Mouse (Mus musculus) lung, embryonic 14.5 days (tissue): ENCODE measurements around the gene Olfr645. TPM values are rescaled to one million over a fixed set of nuclear protein-coding genes. Genes with fewer than 3 reads are reported as not detected.

Experiments
- ATAC-seq: fragments of 200-750 bp; cut with Nextera tagmentation; 2 replicates; pipeline ENCODE4 v1.8.0; 2017; ENCODE audit warnings: mild to moderate bottlenecking, moderate TSS enrichment, moderate library complexity; ENCODE audit not compliant: insufficient read depth
- DNase-seq: peaks from one replicate; pipeline ENCODE4 v3.0.0-alpha.2; 2015
- H3K27ac ChIP-seq: fragments of 300-500 bp; sonication (generic); 2 replicates; pipeline ENCODE4 v1.5.1; 2014; ENCODE audit warnings: low read depth, mild to moderate bottlenecking, moderate library complexity
- H3K27me3 ChIP-seq: fragments of 300-500 bp; sonication (generic); 2 replicates; pipeline ENCODE4 v1.6.1; 2014; ENCODE audit warnings: low read length, control low read depth; ENCODE audit not compliant: insufficient read depth
- H3K36me3 ChIP-seq: fragments of 300-500 bp; sonication (generic); 2 replicates; pipeline ENCODE4 v1.6.1; 2014; ENCODE audit warnings: control low read depth; ENCODE audit not compliant: insufficient read depth
- H3K4me1 ChIP-seq: fragments of 300-500 bp; sonication (generic); 2 replicates; pipeline ENCODE4 v1.6.1; 2014; ENCODE audit warnings: antibody characterized with exemption, control low read depth; ENCODE audit not compliant: insufficient read depth
- H3K4me2 ChIP-seq: fragments of 300-500 bp; sonication (generic); 2 replicates; pipeline ENCODE4 v1.6.1; 2014; ENCODE audit warnings: mild to moderate bottlenecking
- H3K4me3 ChIP-seq: fragments of 300-500 bp; sonication (generic); 2 replicates; pipeline ENCODE4 v1.5.1; 2014; ENCODE audit warnings: low read depth, low read length
- H3K9ac ChIP-seq: fragments of 300-500 bp; sonication (generic); 2 replicates; pipeline ENCODE4 v1.6.1; 2014
- H3K9me3 ChIP-seq: fragments of 300-500 bp; sonication (generic); 2 replicates; pipeline ENCODE4 v1.6.1; 2016; ENCODE audit warnings: low read depth, low read length, control low read depth
- CTCF ChIP-seq: IDR thresholded peaks from 2 replicates; pipeline ENCODE4 v1.5.1; 2016; ENCODE audit warnings: antibody characterized with exemption, low read depth
- WGBS: fragments of 180-500 bp; shearing (Covaris S2); extraction: QIAGEN DNeasy Blood & Tissue Kit; methylation state at CpG from one replicate; pipeline ENCODE4 v1.1.7; 2014; 5-methylcytosine and 5-hydroxymethylcytosine counted together
- polyA plus RNA-seq: library from polyadenylated mRNA; unstranded; fragments of >200 nt; fragmentation: Nextera tagmentation; extraction: Ambion mirVana; gene quantifications from 2 replicates; pipeline ENCODE4 v1.2.1, GENCODE M21; 2014

The Olfr645 gene
- polyA plus RNA-seq: not detected in 2 replicates

GRCm38 (mm10) chr7:104085365-104085764 lies at the start of gene Olfr645:
Olfr645 (minus strand) TSS chr7:104085465.
- no peak for ATAC-seq
- H3K9me3 ChIP-seq: no peaks in the 10 kb centered on the region

GRCm38 (mm10) chr7:104129726-104130125 lies 44.5 kb upstream of the Olfr645 start, which contains the start of gene Ubqln5:
Ubqln5 (minus strand) TSS chr7:104129826.
- H3K4me1 ChIP-seq: no peaks in the 10 kb centered on the region
- no peak within 1 kb of the TSS for H3K9ac ChIP-seq
- no peaks in the 10 kb centered on the region for H3K9me3 ChIP-seq
- WGBS: 90% methylated on average over 5 of the region's 5 CpGs
- TF ChIP-seq CTCF: no peak
- no peak within 1 kb of the TSS for H3K4me3 ChIP-seq
- no peak for DNase-seq
- H3K4me2 ChIP-seq: no peak within 1 kb of the TSS
- no peak for ATAC-seq
- H3K36me3 ChIP-seq: no peaks in the 10 kb centered on the region
- no peak within 1 kb of the TSS for H3K27ac ChIP-seq
- no peaks in the 10 kb centered on the region for H3K27me3 ChIP-seq

More at GRCm38 (mm10) chr7:104085365-104085764, at the start of gene Olfr645:
- H3K4me2 ChIP-seq: no peak within 1 kb of the TSS
- H3K9ac ChIP-seq: no peak within 1 kb of the TSS
- DNase-seq: no peak
- 71% methylated on average over 1 of the region's 1 CpGs for WGBS
- no peak for TF ChIP-seq CTCF
- no peaks in the 10 kb centered on the region for H3K36me3 ChIP-seq
- H3K27ac ChIP-seq: no peak within 1 kb of the TSS
- H3K27me3 ChIP-seq: no peaks in the 10 kb centered on the region
- no peak within 1 kb of the TSS for H3K4me3 ChIP-seq
- H3K4me1 ChIP-seq: no peaks in the 10 kb centered on the region

- no peaks in the 10 kb centered on the region for H3K9me3 ChIP-seq
- H3K27ac ChIP-seq: no peak within 1 kb of the TSS
- DNase-seq: no peak
- H3K27me3 ChIP-seq: no peaks in the 10 kb centered on the region
- TF ChIP-seq CTCF: no peak
- no peaks in the 10 kb centered on the region for H3K36me3 ChIP-seq
- no peak for ATAC-seq
- no peak within 1 kb of the TSS for H3K4me3 ChIP-seq
- H3K4me2 ChIP-seq: no peak within 1 kb of the TSS
- no peaks in the 10 kb centered on the region for H3K4me1 ChIP-seq
- H3K9ac ChIP-seq: no peak within 1 kb of the TSS
Observed at GRCm38 (mm10) chr7:104104757-104104972, 19.4 kb upstream of the Olfr645 start, which contains the start of gene Olfr646. Olfr646 (plus strand) TSS chr7:104104873.

- H3K9me3 ChIP-seq: no peaks in the 10 kb centered on the region
- 67% methylated on average over 4 of the region's 4 CpGs for WGBS
- ATAC-seq (no peak), DNase-seq (no peak)
- H3K4me3 ChIP-seq: no peak overlapping the region
- H3K9ac ChIP-seq: no peak overlapping the region
- no peak overlapping the region for H3K4me2 ChIP-seq
- H3K27ac ChIP-seq: no peak overlapping the region
- no peaks in the 10 kb centered on the region for H3K36me3 ChIP-seq
- H3K4me1 ChIP-seq: no peaks in the 10 kb centered on the region
- no peaks in the 10 kb centered on the region for H3K27me3 ChIP-seq
- no peak for TF ChIP-seq CTCF
Observed at GRCm38 (mm10) chr7:104103913-104104756, 18.9 kb upstream of the Olfr645 start.

- H3K4me3 ChIP-seq: no peak within 1 kb of the TSS
- no peaks in the 10 kb centered on the region for H3K9me3 ChIP-seq
- H3K27ac ChIP-seq: no peak within 1 kb of the TSS
- no peaks in the 10 kb centered on the region for H3K4me1 ChIP-seq
- WGBS: 57% methylated on average over 2 of the region's 2 CpGs
- no peaks in the 10 kb centered on the region for H3K27me3 ChIP-seq
- TF ChIP-seq CTCF: no peak
- no peak within 1 kb of the TSS for H3K4me2 ChIP-seq
- no peak within 1 kb of the TSS for H3K9ac ChIP-seq
- no peak for ATAC-seq
- DNase-seq: no peak
- no peaks in the 10 kb centered on the region for H3K36me3 ChIP-seq
Observed at GRCm38 (mm10) chr7:104071769-104072168, 13.5 kb downstream of the Olfr645 start, which contains the start of gene Olfr644. Olfr644 (minus strand) TSS chr7:104071869.

GRCm38 (mm10) chr7:104061345-104061744 lies 23.9 kb downstream of the Olfr645 start, which contains the start of gene 4930516K23Rik:
4930516K23Rik (minus strand) TSS chr7:104061445.
- no peaks in the 10 kb centered on the region for H3K4me1 ChIP-seq
- TF ChIP-seq CTCF: no peak
- H3K27ac ChIP-seq: no peak within 1 kb of the TSS
- H3K9ac ChIP-seq: no peak within 1 kb of the TSS
- no peaks in the 10 kb centered on the region for H3K9me3 ChIP-seq
- H3K27me3 ChIP-seq: no peaks in the 10 kb centered on the region
- 45% methylated on average over 2 of the region's 2 CpGs for WGBS
- no peak for ATAC-seq
- DNase-seq: no peak
- no peaks in the 10 kb centered on the region for H3K36me3 ChIP-seq
- no peak within 1 kb of the TSS for H3K4me2 ChIP-seq
- H3K4me3 ChIP-seq: no peak within 1 kb of the TSS

- DNase-seq: no peak
- TF ChIP-seq CTCF: no peak
- H3K4me3 ChIP-seq: no peak overlapping the region
- H3K9me3 ChIP-seq: no peaks in the 10 kb centered on the region
- H3K4me2 ChIP-seq: no peak overlapping the region
- no peaks in the 10 kb centered on the region for H3K27me3 ChIP-seq
- H3K36me3 ChIP-seq: no peaks in the 10 kb centered on the region
- H3K4me1 ChIP-seq: no peaks in the 10 kb centered on the region
- 88% methylated on average over 1 of the region's 1 CpGs for WGBS
- ATAC-seq: no peak
- H3K9ac ChIP-seq: no peak overlapping the region
- no peak overlapping the region for H3K27ac ChIP-seq
Observed at GRCm38 (mm10) chr7:104059215-104059614, 26.1 kb downstream of the Olfr645 start.
